Mouse (Mus musculus) lung, embryonic 16.5 days (tissue): ENCODE measurements around the gene En2. TPM values are rescaled to one million over a fixed set of nuclear protein-coding genes. Genes with fewer than 3 reads are reported as not detected.
A peak's percentile ranks its signal among the peaks of the same experiment; 100 is the strongest.

ENCODE experiments used
- ATAC-seq: fragments of 200-750 bp; cut with Nextera tagmentation; 2 replicates; pipeline ENCODE4 v1.8.0; 2017; ENCODE audit warnings: low read depth, mild to moderate bottlenecking, moderate library complexity
- H3K27ac ChIP-seq: fragments of 300-500 bp; sonication (generic); 2 replicates; pipeline ENCODE4 v1.5.1; 2014; ENCODE audit warnings: mild to moderate bottlenecking, control low read depth, low read length
- H3K27me3 ChIP-seq: fragments of 300-500 bp; sonication (generic); 2 replicates; pipeline ENCODE4 v1.6.1; 2014; ENCODE audit warnings: low read depth, low read length, mixed read lengths; ENCODE audit not compliant: control insufficient read depth, insufficient read depth
- H3K36me3 ChIP-seq: fragments of 300-500 bp; sonication (generic); 2 replicates; pipeline ENCODE4 v1.6.1; 2014; ENCODE audit warnings: low read length; ENCODE audit not compliant: control insufficient read depth, insufficient read depth
- H3K4me1 ChIP-seq: fragments of 300-500 bp; sonication (generic); replicated peaks from 2 replicates; pipeline ENCODE4 v1.6.1; 2014; ENCODE audit warnings: low read length, mixed read lengths; ENCODE audit not compliant: control insufficient read depth, insufficient read depth
- H3K4me2 ChIP-seq: fragments of 300-500 bp; sonication (generic); 2 replicates; pipeline ENCODE4 v1.6.1; 2014; ENCODE audit warnings: low read depth, low read length, control low read depth
- H3K4me3 ChIP-seq: fragments of 300-500 bp; sonication (generic); 2 replicates; pipeline ENCODE4 v1.5.1; 2014; ENCODE audit warnings: mild to moderate bottlenecking, low read length, control low read depth
- H3K9ac ChIP-seq: fragments of 300-500 bp; sonication (generic); 2 replicates; pipeline ENCODE4 v1.6.1; 2014; ENCODE audit warnings: low read length, control low read depth
- H3K9me3 ChIP-seq: fragments of 300-500 bp; sonication (generic); 2 replicates; pipeline ENCODE4 v1.6.1; 2016; ENCODE audit warnings: low read length; ENCODE audit not compliant: control insufficient read depth
- WGBS: fragments of 180-500 bp; shearing (Covaris S2); extraction: QIAGEN DNeasy Blood & Tissue Kit; methylation state at CpG from one replicate; pipeline ENCODE4 v1.1.7; 2014; 5-methylcytosine and 5-hydroxymethylcytosine counted together
- polyA plus RNA-seq: library from polyadenylated mRNA; unstranded; fragments of >200 nt; fragmentation: Nextera tagmentation; extraction: Ambion mirVana; gene quantifications from 2 replicates; pipeline ENCODE4 v1.2.1, GENCODE M21; 2015

En2 gene
- polyA plus RNA-seq, 1 experiment from 2014 or later, result not detected

DNA sequence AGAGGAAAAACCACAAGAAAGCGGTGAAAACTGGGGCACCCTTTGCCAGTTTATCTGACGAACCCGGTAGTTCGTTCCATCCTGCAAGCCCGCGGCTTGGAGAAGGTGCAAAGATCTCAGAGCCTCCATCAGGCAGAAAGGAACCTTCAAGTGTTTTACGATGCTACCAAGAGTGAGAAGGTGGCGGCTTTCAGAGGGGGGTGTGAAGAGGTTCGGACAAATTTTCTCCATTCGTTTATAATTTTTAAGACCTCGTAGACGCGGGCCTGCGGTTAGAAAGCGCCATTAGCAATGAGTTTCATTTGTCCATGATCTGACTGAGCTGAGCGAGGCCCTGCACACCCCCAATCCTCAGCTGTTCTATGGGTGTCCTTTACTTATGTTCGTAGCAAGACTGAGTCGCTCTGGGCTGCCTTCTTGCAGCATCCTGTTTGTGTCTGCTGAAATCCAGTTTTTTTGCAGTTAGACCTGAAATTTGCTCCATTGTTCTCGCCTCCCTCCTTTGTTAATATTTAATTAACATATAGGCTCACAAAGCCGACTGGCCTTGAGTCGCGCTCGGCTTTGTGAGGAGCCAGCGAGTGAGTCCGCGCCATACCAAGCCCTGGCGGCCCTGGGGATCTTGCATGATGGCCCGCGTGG lies 2.2 kb downstream of the En2 start:
- peaks cover 21% of the 10 kb centered on the region for H3K4me1 ChIP-seq
- H3K9ac ChIP-seq, result no peak overlapping the region
- no peaks in the 10 kb centered on the region for H3K9me3 ChIP-seq
- 2% methylated on average over 29 of the region's 29 CpGs for WGBS
- no peaks in the 10 kb centered on the region for H3K36me3 ChIP-seq
- no peak for ATAC-seq
- H3K27me3 ChIP-seq, result peaks cover 92% of the 10 kb centered on the region
- peak overlapping the region; percentile 13; the same call in 1 of the 2 replicates for H3K4me2 ChIP-seq
- H3K4me3 ChIP-seq, result peak overlapping the region; percentile 16
- no peak overlapping the region for H3K27ac ChIP-seq

DNA sequence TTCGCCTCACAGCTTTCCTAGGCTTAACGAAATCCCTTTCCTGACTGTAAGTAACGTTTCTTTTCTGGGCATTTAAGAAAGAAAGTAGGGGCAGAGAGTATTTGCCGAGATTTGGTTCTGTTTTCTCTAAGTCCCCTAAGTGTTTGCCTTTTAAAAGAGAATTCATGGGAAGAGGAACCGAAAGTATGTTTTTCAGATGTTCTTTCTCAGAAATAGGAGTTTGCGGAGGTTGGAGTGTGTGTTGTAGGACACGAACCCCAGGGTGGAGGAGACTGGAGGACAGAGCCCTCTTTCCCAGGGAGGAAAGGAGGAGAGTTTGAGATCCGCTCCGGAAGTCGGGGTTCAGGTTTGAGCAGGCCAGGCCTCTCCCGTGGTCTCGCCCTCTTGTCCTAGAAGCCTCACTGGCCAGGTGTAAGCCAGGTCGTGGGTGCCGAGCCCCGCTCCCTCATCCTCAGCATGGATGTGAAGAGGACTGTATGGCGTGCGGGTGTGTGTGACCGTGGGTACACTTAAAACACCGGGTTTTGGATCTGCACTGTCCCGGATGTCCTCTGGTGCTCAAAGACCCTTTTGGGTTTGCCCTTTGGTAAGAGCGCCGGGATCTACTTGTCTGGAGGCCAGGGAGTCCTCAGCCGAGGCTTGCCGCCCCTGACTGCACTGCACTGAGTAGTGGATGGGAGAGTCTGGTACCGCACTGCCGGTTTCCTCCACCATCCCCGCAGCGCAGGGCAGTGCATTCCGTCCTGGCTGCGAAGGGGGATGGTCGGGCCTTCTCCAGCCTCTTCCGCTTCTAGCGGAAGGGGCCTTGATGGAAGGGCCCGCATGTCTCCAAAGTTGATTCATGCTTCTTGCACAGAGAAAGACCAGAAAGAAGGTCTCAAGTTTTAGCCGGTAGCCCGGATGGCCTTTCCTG lies 3.0 kb downstream of the En2 start:
- peak overlapping the region; percentile 13; the same call in 1 of the 2 replicates for H3K4me2 ChIP-seq
- ATAC-seq, result no peak
- WGBS, result 1% methylated on average over 36 of the region's 36 CpGs
- H3K4me1 ChIP-seq, result peaks cover 21% of the 10 kb centered on the region
- H3K4me3 ChIP-seq, result peak overlapping the region; percentile 16
- no peak overlapping the region for H3K9ac ChIP-seq
- peaks cover 92% of the 10 kb centered on the region for H3K27me3 ChIP-seq
- H3K36me3 ChIP-seq, result no peaks in the 10 kb centered on the region
- no peak overlapping the region for H3K27ac ChIP-seq
- H3K9me3 ChIP-seq, result no peaks in the 10 kb centered on the region

DNA sequence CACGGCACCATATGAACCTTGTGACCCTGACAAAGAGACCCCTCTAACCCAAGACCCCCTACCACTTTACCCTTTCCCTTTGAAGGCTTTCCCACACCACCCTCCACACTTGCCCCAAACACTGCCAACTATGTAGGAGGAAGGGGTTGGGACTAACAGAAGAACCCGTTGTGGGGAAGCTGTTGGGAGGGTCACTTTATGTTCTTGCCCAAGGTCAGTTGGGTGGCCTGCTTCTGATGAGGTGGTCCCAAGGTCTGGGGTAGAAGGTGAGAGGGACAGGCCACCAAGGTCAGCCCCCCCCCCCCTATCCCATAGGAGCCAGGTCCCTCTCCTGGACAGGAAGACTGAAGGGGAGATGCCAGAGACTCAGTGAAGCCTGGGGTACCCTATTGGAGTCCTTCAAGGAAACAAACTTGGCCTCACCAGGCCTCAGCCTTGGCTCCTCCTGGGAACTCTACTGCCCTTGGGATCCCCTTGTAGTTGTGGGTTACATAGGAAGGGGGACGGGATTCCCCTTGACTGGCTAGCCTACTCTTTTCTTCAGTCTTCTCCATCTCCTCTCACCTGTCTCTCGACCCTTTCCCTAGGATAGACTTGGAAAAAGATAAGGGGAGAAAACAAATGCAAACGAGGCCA lies 3.8 kb downstream of the En2 start:
- peaks cover 21% of the 10 kb centered on the region for H3K4me1 ChIP-seq
- no peak for ATAC-seq

DNA sequence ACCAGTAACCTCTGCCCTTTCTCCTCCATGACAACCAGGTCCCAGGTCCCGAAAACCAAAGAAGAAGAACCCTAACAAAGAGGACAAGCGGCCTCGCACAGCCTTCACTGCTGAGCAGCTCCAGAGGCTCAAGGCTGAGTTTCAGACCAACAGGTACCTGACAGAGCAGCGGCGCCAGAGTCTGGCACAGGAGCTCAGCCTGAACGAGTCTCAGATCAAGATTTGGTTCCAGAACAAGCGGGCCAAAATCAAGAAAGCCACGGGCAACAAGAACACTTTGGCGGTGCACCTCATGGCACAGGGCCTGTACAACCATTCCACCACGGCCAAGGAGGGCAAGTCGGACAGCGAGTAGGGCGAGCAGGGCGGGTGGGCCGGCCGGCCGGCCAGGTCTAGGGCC lies 4.6 kb downstream of the En2 start:
- H3K4me1 ChIP-seq, result peaks cover 21% of the 10 kb centered on the region
- H3K9me3 ChIP-seq, result no peaks in the 10 kb centered on the region
- 1% methylated on average over 17 of the region's 17 CpGs for WGBS
- no peak overlapping the region for H3K4me3 ChIP-seq
- H3K27me3 ChIP-seq, result peaks cover 94% of the 10 kb centered on the region
- H3K36me3 ChIP-seq, result no peaks in the 10 kb centered on the region
- no peak overlapping the region for H3K27ac ChIP-seq
- H3K9ac ChIP-seq, result no peak overlapping the region
- no peak for ATAC-seq
- no peak overlapping the region for H3K4me2 ChIP-seq

More for the DNA sequence above, 3.8 kb downstream of the En2 start:
- Histone ChIP-seq H3K4me3 (no peak overlapping the region), H3K36me3 (no peaks in the 10 kb centered on the region), H3K27me3 (peaks cover 92% of the 10 kb centered on the region), H3K27ac (no peak overlapping the region), H3K9me3 (no peaks in the 10 kb centered on the region), H3K4me2 (no peak overlapping the region), H3K9ac (no peak overlapping the region)
- 3% methylated on average over 5 of the region's 5 CpGs for WGBS

DNA sequence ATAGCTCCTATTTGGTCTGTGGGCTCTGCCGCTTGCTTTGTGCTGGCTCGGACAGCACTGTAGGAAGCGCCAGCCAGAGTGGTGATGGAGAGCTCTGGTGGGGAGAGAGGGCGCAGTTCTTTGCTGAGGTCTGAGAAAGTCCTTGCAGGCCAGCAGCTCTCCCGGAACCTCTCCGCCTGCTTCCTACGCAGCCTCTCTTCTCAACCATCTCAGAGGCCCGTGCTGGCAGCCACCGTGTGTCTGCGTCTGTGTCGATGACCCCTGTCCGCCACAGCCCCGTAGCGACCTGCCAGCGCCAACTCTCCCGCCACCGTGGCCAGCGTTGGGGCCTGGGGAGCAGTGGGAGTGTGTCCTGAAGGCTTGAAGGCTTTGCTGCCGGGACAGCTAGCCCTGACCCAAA lies 5.4 kb downstream of the En2 start:
- WGBS, result 2% methylated on average over 19 of the region's 19 CpGs
- Histone ChIP-seq H3K4me1 (peaks cover 13% of the 10 kb centered on the region), H3K27me3 (peaks cover 94% of the 10 kb centered on the region), H3K4me2 (no peak overlapping the region), H3K36me3 (no peaks in the 10 kb centered on the region), H3K9me3 (no peaks in the 10 kb centered on the region), H3K9ac (no peak overlapping the region), H3K4me3 (no peak overlapping the region), H3K27ac (no peak overlapping the region)
- ATAC-seq, result no peak

DNA sequence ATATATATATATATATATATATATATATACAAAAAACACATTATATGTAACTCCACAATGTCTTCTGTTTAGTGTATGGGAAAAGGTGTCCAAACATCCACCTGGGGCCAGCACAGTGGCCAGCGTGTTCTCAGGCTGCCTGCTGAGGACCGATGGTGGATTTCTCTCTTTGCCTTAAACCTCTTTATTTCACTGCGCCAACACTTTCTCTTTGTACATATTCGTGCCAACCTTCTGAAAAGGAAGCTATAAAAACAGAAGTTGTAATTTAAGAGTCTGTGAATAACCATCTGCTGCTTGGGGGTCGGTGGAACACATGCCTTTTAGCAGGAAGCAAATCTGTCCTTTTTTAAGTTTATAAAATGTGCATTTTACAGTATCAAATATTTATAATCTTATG lies 6.2 kb downstream of the En2 start:
- no peak for ATAC-seq
- H3K9me3 ChIP-seq, result no peaks in the 10 kb centered on the region
- H3K4me2 ChIP-seq, result no peak overlapping the region
- H3K4me3 ChIP-seq, result no peak overlapping the region
- 12% methylated on average over 5 of the region's 5 CpGs for WGBS
- peaks cover 6% of the 10 kb centered on the region for H3K4me1 ChIP-seq
- H3K27ac ChIP-seq, result no peak overlapping the region
- H3K27me3 ChIP-seq, result peaks cover 94% of the 10 kb centered on the region
- no peaks in the 10 kb centered on the region for H3K36me3 ChIP-seq
- H3K9ac ChIP-seq, result no peak overlapping the region

DNA sequence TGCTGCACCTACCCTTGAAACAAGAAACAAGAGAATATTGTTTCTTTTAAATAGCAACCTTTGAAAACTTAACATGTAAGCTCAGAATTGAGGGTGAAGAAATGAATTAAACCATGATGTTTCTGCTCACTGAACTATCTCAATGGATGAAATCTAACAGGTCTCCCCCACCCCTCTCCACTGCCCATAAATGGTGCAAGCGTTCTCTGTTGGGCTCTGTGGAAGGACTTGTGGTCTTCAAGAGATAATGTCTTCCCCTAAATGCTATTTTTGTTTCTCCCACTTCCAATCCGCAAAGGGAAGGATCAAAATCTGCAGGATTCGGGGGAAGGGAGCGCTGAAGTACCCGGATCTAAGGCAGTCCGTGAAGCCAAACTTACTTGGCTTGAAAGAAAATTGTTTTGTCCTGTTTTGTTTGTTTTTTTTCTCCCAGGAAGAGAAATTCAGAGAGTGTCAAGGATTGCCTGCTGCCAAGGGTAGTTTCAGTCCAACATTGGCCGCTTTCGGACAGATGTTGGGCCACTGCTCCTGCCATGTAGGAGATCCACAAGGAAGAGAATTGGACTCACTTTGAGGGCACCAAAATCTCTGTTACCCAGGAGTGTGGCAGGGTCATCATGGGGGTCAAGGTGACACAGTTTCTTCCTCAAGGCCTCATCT lies 6.9 kb downstream of the En2 start:
- H3K36me3 ChIP-seq, result no peaks in the 10 kb centered on the region
- H3K9ac ChIP-seq, result no peak overlapping the region
- no peak overlapping the region for H3K4me2 ChIP-seq
- no peak overlapping the region for H3K4me3 ChIP-seq
- ATAC-seq, result no peak
- no peaks in the 10 kb centered on the region for H3K9me3 ChIP-seq
- WGBS, result 6% methylated on average over 8 of the region's 8 CpGs
- H3K27me3 ChIP-seq, result peaks cover 94% of the 10 kb centered on the region
- no peak overlapping the region for H3K27ac ChIP-seq
- H3K4me1 ChIP-seq, result peaks cover 2% of the 10 kb centered on the region; the same call in 1 of the 2 replicates

DNA sequence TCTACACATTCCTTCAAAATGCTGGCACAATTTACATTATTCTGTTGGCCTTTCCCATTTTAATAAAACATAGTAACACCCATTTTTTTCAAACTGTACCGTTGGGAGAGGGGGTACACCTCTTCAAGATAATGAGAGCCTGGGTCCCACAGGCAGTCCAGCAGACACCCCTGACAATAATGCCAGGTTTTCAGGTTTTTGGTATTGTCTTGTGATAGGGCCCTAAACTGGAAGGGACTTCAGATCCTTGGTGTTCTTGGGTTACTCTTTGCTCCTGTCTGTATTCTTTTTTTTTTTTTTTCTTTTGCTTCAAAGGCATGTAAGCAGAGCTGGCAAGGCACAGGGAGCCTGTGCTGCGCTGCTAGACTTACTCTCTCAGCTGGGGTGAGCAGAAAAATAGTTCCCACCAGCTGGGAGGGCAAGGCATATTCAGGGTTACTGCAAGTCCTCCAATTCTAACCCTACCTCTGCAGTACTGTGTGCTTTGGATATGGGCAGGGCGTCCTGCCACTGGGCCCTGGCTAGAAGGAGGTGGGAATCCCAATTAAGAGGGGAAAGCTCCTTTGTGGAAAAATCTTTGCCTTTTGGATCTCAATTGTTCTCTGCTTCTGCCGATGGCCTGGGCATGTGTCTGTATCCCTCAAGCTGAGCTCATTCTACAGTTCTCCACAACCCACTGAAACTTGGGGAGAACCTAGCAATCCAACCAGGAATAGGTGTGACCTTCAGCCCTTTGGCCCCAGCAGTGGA lies 7.6 kb downstream of the En2 start:
- Histone ChIP-seq H3K27ac (no peak overlapping the region), H3K9me3 (no peaks in the 10 kb centered on the region), H3K9ac (no peak overlapping the region), H3K27me3 (peaks cover 92% of the 10 kb centered on the region), H3K36me3 (no peaks in the 10 kb centered on the region), H3K4me2 (no peak overlapping the region), H3K4me3 (no peak overlapping the region), H3K4me1 (peaks cover 2% of the 10 kb centered on the region; the same call in 1 of the 2 replicates)
- no peak for ATAC-seq
- WGBS, result 7% methylated on average over 4 of the region's 4 CpGs
